Mouse (Mus musculus) hindbrain, embryonic 15.5 days (tissue): ENCODE data around the gene Ptrh2. TPM values are rescaled to one million over a fixed set of nuclear protein-coding genes. Genes with fewer than 3 reads are reported as not detected.
A peak's percentile ranks its signal among the peaks of the same experiment; 100 is the strongest.

Experiments used
- ATAC-seq: fragments of 200-750 bp; cut with Nextera tagmentation; 2 replicates; pipeline ENCODE4 v1.8.0; 2017; ENCODE audit warnings: low read depth, moderate number of reproducible peaks, moderate TSS enrichment; ENCODE audit not compliant: low FRiP score
- H3K27ac ChIP-seq: fragments of 300-500 bp; sonication (generic); replicated peaks from 2 replicates; pipeline ENCODE4 v1.5.1; 2015; ENCODE audit warnings: mild to moderate bottlenecking, inconsistent platforms
- H3K27me3 ChIP-seq: fragments of 300-500 bp; sonication (generic); 2 replicates; pipeline ENCODE4 v1.6.1; 2015; ENCODE audit warnings: control low read depth, inconsistent platforms
- H3K36me3 ChIP-seq: fragments of 300-500 bp; sonication (generic); 2 replicates; pipeline ENCODE4 v1.6.1; 2015; ENCODE audit warnings: control low read depth, inconsistent platforms
- H3K4me1 ChIP-seq: fragments of 300-500 bp; sonication (generic); replicated peaks from 2 replicates; pipeline ENCODE4 v1.6.1; 2015; ENCODE audit warnings: control low read depth, inconsistent platforms
- H3K4me2 ChIP-seq: fragments of 300-500 bp; sonication (generic); 2 replicates; pipeline ENCODE4 v1.6.1; 2015; ENCODE audit warnings: moderate library complexity, mild to moderate bottlenecking, inconsistent platforms
- H3K4me3 ChIP-seq: fragments of 300-500 bp; sonication (generic); 2 replicates; pipeline ENCODE4 v1.5.1; 2015; ENCODE audit warnings: mild to moderate bottlenecking, inconsistent platforms
- H3K9ac ChIP-seq: fragments of 300-500 bp; sonication (generic); 2 replicates; pipeline ENCODE4 v1.6.1; 2015; ENCODE audit warnings: inconsistent platforms
- H3K9me3 ChIP-seq: fragments of 300-500 bp; sonication (generic); 2 replicates; pipeline ENCODE4 v1.6.1; 2016; ENCODE audit warnings: control low read depth, inconsistent platforms
- WGBS: fragments of 180-500 bp; shearing (Covaris S2); methylation state at CpG from one replicate; pipeline ENCODE4 v1.1.7; 2015; 5-methylcytosine and 5-hydroxymethylcytosine counted together
- polyA plus RNA-seq: library from polyadenylated mRNA; unstranded; fragments of >200 nt; fragmentation: Nextera tagmentation; extraction: Ambion mirVana; gene quantifications from 2 replicates; pipeline ENCODE4 v1.2.1, GENCODE M21; 2015

The Ptrh2 gene
- polyA plus RNA-seq: 28.2 and 29.9 TPM in 2 replicates

DNA sequence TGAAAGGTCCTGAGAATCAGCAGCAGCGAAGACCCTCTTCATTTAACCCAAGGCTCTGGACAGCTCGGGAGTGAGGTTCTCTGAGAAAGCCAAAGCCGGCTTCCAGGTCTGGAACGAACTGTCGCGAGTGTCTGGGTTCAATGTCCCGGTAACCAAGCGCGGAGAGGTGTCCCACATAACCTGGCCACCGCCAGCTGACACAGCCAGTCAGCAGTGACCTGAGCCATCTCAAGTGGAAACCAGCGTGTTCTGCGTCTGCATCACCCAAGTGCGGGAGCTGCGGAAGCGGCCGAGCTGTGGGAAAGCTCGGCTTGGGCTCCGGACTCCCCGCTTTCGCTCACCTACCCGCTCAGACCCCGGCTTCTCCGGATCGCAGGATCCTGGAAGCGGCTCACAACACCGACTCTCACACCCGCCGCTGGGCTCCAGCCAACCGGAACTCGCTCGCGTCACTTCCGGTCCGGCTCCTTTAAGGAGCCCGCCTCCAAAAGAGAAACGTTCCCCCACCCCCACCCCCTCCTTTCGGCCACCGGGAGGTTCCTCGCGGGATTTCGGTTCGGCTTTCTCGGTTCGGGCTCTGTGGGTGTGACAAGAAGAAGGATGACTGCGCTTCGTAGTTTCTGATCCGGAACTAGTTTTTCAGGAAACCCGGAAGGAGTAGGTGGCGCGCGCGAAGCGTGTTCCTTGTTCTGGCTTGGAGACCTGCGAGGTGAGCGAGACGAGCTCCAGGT, at the start of gene Ptrh2, which contains the start of gene Vmp1:
Gene Ptrh2, plus strand, starts transcription at position 591 of the 731 bp plus-strand sequence.
Gene Vmp1, minus strand, starts transcription at position 442 of the 731 bp plus-strand sequence.
- Histone ChIP-seq H3K27me3 (no peaks in the 10 kb centered on the region), H3K9me3 (no peaks in the 10 kb centered on the region), H3K4me3 (peak within 1 kb of the TSS; percentile 96), H3K27ac (peak within 1 kb of the TSS; percentile 93), H3K9ac (peak within 1 kb of the TSS; percentile 97), H3K36me3 (no peaks in the 10 kb centered on the region), H3K4me2 (peak within 1 kb of the TSS; percentile 85), H3K4me1 (peaks cover 34% of the 10 kb centered on the region)
- peak; percentile 96 for ATAC-seq
- WGBS: under 1% methylated on average over 56 of the region's 56 CpGs

GRCm38 (mm10) chr11:86634396-86634795, 49.4 kb upstream of the Ptrh2 start:
- no peaks in the 10 kb centered on the region for H3K9me3 ChIP-seq
- H3K9ac ChIP-seq: no peak overlapping the region
- no peak overlapping the region for H3K4me3 ChIP-seq
- ATAC-seq: no peak
- no peak overlapping the region for H3K4me2 ChIP-seq
- 93% methylated on average over 6 of the region's 6 CpGs for WGBS
- no peak overlapping the region for H3K27ac ChIP-seq
- H3K36me3 ChIP-seq: 0 out of 2 replicates have a peak, but pooled peaks cover 3% of the 10 kb centered on the region
- H3K4me1 ChIP-seq: no peaks in the 10 kb centered on the region
- no peaks in the 10 kb centered on the region for H3K27me3 ChIP-seq

DNA sequence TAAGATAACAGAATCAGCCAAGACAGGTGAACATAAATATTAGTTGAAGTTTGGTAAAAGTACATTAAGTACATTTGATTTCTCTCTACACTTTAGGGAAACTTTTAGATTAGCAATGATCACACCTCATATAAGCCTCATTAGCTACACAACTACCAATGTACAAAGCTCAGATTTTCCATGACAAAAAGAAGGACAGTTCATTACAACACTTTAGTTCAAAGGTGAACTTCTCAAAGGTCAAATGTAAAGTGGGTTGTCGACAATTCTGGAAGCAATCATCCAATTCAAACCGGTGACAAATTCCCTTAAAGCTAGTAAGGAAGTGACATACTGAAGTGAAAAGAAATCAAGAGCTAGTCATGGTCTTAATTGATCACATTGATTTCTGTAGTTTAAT, 46.1 kb upstream of the Ptrh2 start:
- 80% methylated on average over 2 of the region's 2 CpGs for WGBS
- Histone ChIP-seq H3K27me3 (no peaks in the 10 kb centered on the region), H3K9ac (no peak overlapping the region), H3K4me1 (no peaks in the 10 kb centered on the region), H3K4me3 (no peak overlapping the region), H3K36me3 (0 out of 2 replicates have a peak, but pooled peaks cover 3% of the 10 kb centered on the region), H3K4me2 (no peak overlapping the region), H3K9me3 (no peaks in the 10 kb centered on the region), H3K27ac (no peak overlapping the region)
- no peak for ATAC-seq

DNA sequence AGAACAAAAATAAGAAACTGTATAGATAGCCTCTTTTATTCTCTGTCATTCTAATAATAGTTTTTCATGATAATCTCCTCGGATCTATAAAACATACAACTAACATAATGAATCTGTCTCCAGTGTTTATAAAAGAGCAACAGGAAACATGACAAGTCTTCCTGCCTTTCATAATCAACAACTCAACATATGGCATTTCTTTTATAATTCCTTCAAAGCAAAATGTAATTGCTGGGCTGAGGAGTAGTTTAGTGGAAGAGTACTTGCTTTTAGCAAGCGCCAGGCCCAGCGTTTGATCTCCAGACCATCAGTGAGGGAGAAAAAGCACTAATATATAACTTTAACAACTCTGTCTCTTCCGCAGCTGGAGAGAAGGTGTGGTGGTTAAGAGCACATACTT, 42.1 kb upstream of the Ptrh2 start:
- Histone ChIP-seq H3K4me2 (no peak overlapping the region), H3K27ac (no peak overlapping the region), H3K9me3 (no peaks in the 10 kb centered on the region), H3K9ac (no peak overlapping the region), H3K36me3 (0 out of 2 replicates have a peak, but pooled peaks cover 3% of the 10 kb centered on the region), H3K27me3 (no peaks in the 10 kb centered on the region), H3K4me3 (no peak overlapping the region), H3K4me1 (no peaks in the 10 kb centered on the region)
- no peak for ATAC-seq
- 93% methylated on average over 4 of the region's 4 CpGs for WGBS

DNA sequence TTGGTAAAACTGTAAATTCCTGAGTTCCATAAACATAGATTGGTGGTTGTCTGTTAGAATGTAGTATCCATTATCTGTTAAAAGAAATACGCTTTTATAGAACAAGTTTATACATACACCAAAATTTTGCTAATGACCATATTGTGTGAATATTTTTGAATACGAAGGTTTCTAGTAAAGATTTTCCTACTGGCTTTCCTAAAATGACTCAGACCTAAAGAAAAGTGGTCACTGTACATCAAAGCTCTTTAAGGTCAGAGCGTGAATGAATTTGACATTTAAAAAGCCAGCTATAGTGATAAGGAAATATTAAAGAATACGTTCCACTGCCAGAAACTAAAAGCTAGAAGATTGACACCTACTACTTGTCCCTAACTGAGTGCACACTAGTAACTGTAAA, 39.2 kb upstream of the Ptrh2 start:
- H3K9ac ChIP-seq: no peak overlapping the region
- no peak for ATAC-seq
- 0 out of 2 replicates have a peak, but pooled peaks cover 3% of the 10 kb centered on the region for H3K36me3 ChIP-seq
- no peaks in the 10 kb centered on the region for H3K27me3 ChIP-seq
- no peak overlapping the region for H3K4me2 ChIP-seq
- no peak overlapping the region for H3K4me3 ChIP-seq
- H3K4me1 ChIP-seq: no peaks in the 10 kb centered on the region
- WGBS: 96% methylated on average over 4 of the region's 4 CpGs
- no peak overlapping the region for H3K27ac ChIP-seq
- H3K9me3 ChIP-seq: no peaks in the 10 kb centered on the region

GRCm38 (mm10) chr11:86646136-86646834, 37.5 kb upstream of the Ptrh2 start:
- no peak overlapping the region for H3K4me2 ChIP-seq
- H3K36me3 ChIP-seq: 0 out of 2 replicates have a peak, but pooled peaks cover 3% of the 10 kb centered on the region
- no peak for ATAC-seq
- no peak overlapping the region; the same call in 1 of the 2 replicates for H3K27ac ChIP-seq
- H3K27me3 ChIP-seq: no peaks in the 10 kb centered on the region
- WGBS: 65% methylated on average over 7 of the region's 7 CpGs
- H3K9ac ChIP-seq: no peak overlapping the region
- H3K4me1 ChIP-seq: no peaks in the 10 kb centered on the region
- no peaks in the 10 kb centered on the region for H3K9me3 ChIP-seq
- no peak overlapping the region for H3K4me3 ChIP-seq

- WGBS: 89% methylated on average over 3 of the region's 3 CpGs
- Histone ChIP-seq H3K9ac (no peak overlapping the region), H3K4me1 (no peaks in the 10 kb centered on the region), H3K27ac (no peak overlapping the region; the same call in 1 of the 2 replicates), H3K27me3 (no peaks in the 10 kb centered on the region), H3K36me3 (0 out of 2 replicates have a peak, but pooled peaks cover under 1% of the 10 kb centered on the region), H3K4me3 (no peak overlapping the region), H3K9me3 (no peaks in the 10 kb centered on the region), H3K4me2 (no peak overlapping the region)
- no peak for ATAC-seq
Measured at GRCm38 (mm10) chr11:86646885-86647459, 36.8 kb upstream of the Ptrh2 start.

DNA sequence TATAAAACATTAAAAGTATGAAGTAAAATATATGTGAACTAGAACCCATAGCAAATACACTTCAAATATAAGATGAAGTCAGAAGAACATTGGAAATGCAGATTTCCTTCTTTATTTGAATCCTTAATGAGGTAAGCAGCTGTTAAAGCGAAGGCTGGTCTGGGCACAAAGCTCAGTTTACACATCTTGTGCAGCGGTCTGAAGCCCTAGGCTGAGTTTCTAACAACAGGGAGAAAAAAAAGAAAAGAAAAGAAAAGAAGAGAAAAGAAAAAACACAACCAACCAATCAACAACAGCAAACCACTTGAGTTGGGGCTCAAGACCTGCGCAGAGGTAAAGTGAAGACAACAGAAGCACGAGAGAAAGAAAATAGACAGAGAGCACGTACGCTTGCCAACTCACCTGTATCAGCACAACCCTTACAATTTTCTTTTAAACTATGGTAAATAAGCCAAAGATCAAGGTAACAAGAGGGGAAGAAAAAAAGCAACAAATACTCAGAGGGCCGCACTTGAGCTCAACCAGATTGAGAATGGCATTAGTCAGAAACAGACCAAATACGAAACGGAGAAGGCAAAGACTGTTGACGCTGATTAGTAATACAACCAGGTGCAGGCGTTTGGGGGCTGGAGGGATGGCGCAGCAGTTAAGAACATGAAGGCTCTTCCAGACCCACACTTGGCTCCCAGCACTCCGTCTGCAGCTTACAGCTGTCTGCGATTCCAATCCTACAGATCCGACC, 35.9 kb upstream of the Ptrh2 start:
- Histone ChIP-seq H3K27ac (no peak overlapping the region), H3K9ac (no peak overlapping the region), H3K4me3 (no peak overlapping the region), H3K36me3 (no peaks in the 10 kb centered on the region), H3K9me3 (no peaks in the 10 kb centered on the region), H3K27me3 (no peaks in the 10 kb centered on the region), H3K4me1 (no peaks in the 10 kb centered on the region), H3K4me2 (no peak overlapping the region)
- WGBS: 83% methylated on average over 15 of the region's 15 CpGs
- ATAC-seq: no peak

DNA sequence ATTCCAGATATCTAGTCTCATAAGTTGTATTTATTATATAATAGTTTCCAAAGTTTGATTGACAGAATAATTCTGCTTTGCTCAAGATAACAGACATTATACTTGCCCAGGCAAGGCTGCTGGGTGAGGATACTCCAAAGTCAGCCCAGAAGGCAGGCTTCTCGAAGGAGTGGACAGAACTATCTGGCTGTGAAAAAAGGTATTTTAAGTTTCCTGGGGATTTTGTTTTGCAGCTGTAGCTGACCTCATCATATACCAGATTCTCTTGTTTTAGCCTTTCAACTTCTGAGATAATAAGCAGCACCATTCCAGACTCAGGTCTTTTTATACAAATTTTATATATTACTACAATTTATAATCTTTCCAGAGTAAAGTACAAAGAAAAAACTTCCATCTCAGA, 34.2 kb upstream of the Ptrh2 start:
- no peaks in the 10 kb centered on the region for H3K4me1 ChIP-seq
- no peak overlapping the region for H3K4me3 ChIP-seq
- no peaks in the 10 kb centered on the region for H3K9me3 ChIP-seq
- no peak overlapping the region for H3K4me2 ChIP-seq
- ATAC-seq: no peak
- no peaks in the 10 kb centered on the region for H3K36me3 ChIP-seq
- 81% methylated on average over 1 of the region's 1 CpGs for WGBS
- H3K9ac ChIP-seq: no peak overlapping the region
- no peak overlapping the region for H3K27ac ChIP-seq
- no peaks in the 10 kb centered on the region for H3K27me3 ChIP-seq

- 41% methylated on average over 6 of the region's 6 CpGs for WGBS
- no peak overlapping the region for H3K4me3 ChIP-seq
- ATAC-seq: no peak
- H3K4me1 ChIP-seq: no peaks in the 10 kb centered on the region
- H3K36me3 ChIP-seq: no peaks in the 10 kb centered on the region
- H3K27me3 ChIP-seq: no peaks in the 10 kb centered on the region
- H3K4me2 ChIP-seq: no peak overlapping the region
- H3K9me3 ChIP-seq: no peaks in the 10 kb centered on the region
- H3K9ac ChIP-seq: no peak overlapping the region
- H3K27ac ChIP-seq: no peak overlapping the region
Measured at GRCm38 (mm10) chr11:86650676-86651075, 33.1 kb upstream of the Ptrh2 start.

GRCm38 (mm10) chr11:86652578-86652979, 31.2 kb upstream of the Ptrh2 start:
- ATAC-seq: no peak
- Histone ChIP-seq H3K9me3 (no peaks in the 10 kb centered on the region), H3K4me3 (no peak overlapping the region), H3K36me3 (no peaks in the 10 kb centered on the region), H3K27me3 (no peaks in the 10 kb centered on the region), H3K9ac (no peak overlapping the region), H3K4me2 (no peak overlapping the region), H3K4me1 (no peaks in the 10 kb centered on the region), H3K27ac (no peak overlapping the region)
- WGBS: 90% methylated on average over 4 of the region's 4 CpGs
